Mouse (Mus musculus) kidney, postnatal 10 days (tissue): ENCODE results near the gene Sema4f.
A peak's percentile ranks its signal among the peaks of the same experiment; 100 is the strongest.

Source experiments
- DNase-seq: peaks from one replicate; pipeline ENCODE4 v3.0.0; 2021; ENCODE audit warnings: mixed read lengths

Gene Sema4f

GRCm38 (mm10) chr6:82939167-82939912, at the start of gene Sema4f:
TSS of gene Sema4f (minus strand) at chr6:82939769.
- DNase-seq, result peak; percentile 69

GRCm38 (mm10) chr6:82987411-82987971, 47.9 kb upstream of the Sema4f start:
- DNase-seq, result no peak

GRCm38 (mm10) chr6:82971031-82971430, 31.5 kb upstream of the Sema4f start:
- DNase-seq, result peak; percentile 64

- DNase-seq, result no peak
These were observed 29.9 kb upstream of the Sema4f start for GRCm38 (mm10) chr6:82969249-82970084.

GRCm38 (mm10) chr6:82961664-82962063, 22.1 kb upstream of the Sema4f start:
- no peak for DNase-seq

- peak; percentile 15 for DNase-seq
These were observed 17.1 kb upstream of the Sema4f start for GRCm38 (mm10) chr6:82956553-82957251.

- no peak for DNase-seq
These were observed 7.1 kb upstream of the Sema4f start, which contains the start of gene M1ap for GRCm38 (mm10) chr6:82946651-82947050. TSS of gene M1ap (plus strand) at chr6:82946902.

- peak; percentile 19 for DNase-seq
These were observed 6.2 kb upstream of the Sema4f start for GRCm38 (mm10) chr6:82945750-82946149.

GRCm38 (mm10) chr6:82940765-82941164, 1.2 kb upstream of the Sema4f start:
- DNase-seq, result no peak

- DNase-seq, result no peak
These were observed 4.8 kb downstream of the Sema4f start for GRCm38 (mm10) chr6:82934616-82935230.

- no peak for DNase-seq
These were observed 12.0 kb downstream of the Sema4f start for GRCm38 (mm10) chr6:82927617-82928016.

- DNase-seq, result no peak
These were observed 13.0 kb downstream of the Sema4f start for GRCm38 (mm10) chr6:82926528-82926927.

- no peak for DNase-seq
These were observed 13.5 kb downstream of the Sema4f start for GRCm38 (mm10) chr6:82926106-82926505.

- no peak for DNase-seq
These were observed 14.6 kb downstream of the Sema4f start for GRCm38 (mm10) chr6:82925005-82925404.

- no peak for DNase-seq
These were observed 17.9 kb downstream of the Sema4f start for GRCm38 (mm10) chr6:82921426-82922224.

GRCm38 (mm10) chr6:82919520-82919919, 20.0 kb downstream of the Sema4f start:
- DNase-seq, result no peak

GRCm38 (mm10) chr6:82918371-82918770, 21.2 kb downstream of the Sema4f start:
- DNase-seq, result no peak

GRCm38 (mm10) chr6:82917778-82918129, 21.8 kb downstream of the Sema4f start:
- DNase-seq, result peak; percentile 72

- no peak for DNase-seq
These were observed 22.3 kb downstream of the Sema4f start for GRCm38 (mm10) chr6:82917076-82917777.

- no peak for DNase-seq
These were observed 23.1 kb downstream of the Sema4f start for GRCm38 (mm10) chr6:82916459-82916858.

GRCm38 (mm10) chr6:82915889-82916288, 23.7 kb downstream of the Sema4f start:
- DNase-seq, result peak; percentile 71
